Mouse (Mus musculus): Measurements from ENCODE around the gene Chrm5.

GRCm38 (mm10) chr2:112448510-112449059 lies 32.0 kb downstream of the Chrm5 start:
- TF ChIP-seq CTCF (IDR thresholded peaks at IDR 0.05; ENCODE audit: insufficient read depth, low read depth, low read length), result no peak
- TF ChIP-seq POLR2A (IDR thresholded peaks at IDR 0.05; ENCODE audit: insufficient read depth, low read depth, low read length), result no peak

Measured in olfactory bulb, adult 2 months (tissue).